Mouse (Mus musculus): Measurements from ENCODE around the gene Sgf29. TPM values are rescaled to one million over a fixed set of nuclear protein-coding genes. Genes with fewer than 3 reads are reported as not detected.

Sgf29 gene
- total RNA-seq, 2 experiments from 2014 or later: 25.9 to 27.2 TPM

GRCm38 (mm10) chr7:126701559-126702357 lies 52.6 kb downstream of the Sgf29 start:
- intact Hi-C loops (cut with DNase I): loop anchor here (2.0 to 5.0 kb wide), 3 partner anchors 46 to 219 kb away; no protein-coding TSS in a partner anchor
- no peak for DNase-seq (ENCODE audit: low spot score)

- intact Hi-C loops (cut with DNase I): loop anchor here (5.0 kb wide), 2 partner anchors 45 to 220 kb away; no protein-coding TSS in a partner anchor
- DNase-seq (ENCODE audit: low spot score): no peak
Observed at GRCm38 (mm10) chr7:126702358-126702757, 53.2 kb downstream of the Sgf29 start.

- DNase-seq (ENCODE audit: low spot score): no peak
- intact Hi-C loops (cut with DNase I): loop anchor here (5.0 kb wide), 2 partner anchors 44 to 221 kb away; no protein-coding TSS in a partner anchor
Observed at GRCm38 (mm10) chr7:126702861-126703756, 54.0 kb downstream of the Sgf29 start.

GRCm38 (mm10) chr7:126703757-126704077 lies 54.6 kb downstream of the Sgf29 start:
- DNase-seq (ENCODE audit: low spot score): no peak
- intact Hi-C loops (cut with DNase I): loop anchor here (5.0 kb wide), 2 partner anchors 44 to 221 kb away; no protein-coding TSS in a partner anchor

- no peak for DNase-seq (ENCODE audit: low spot score)
- intact Hi-C loops (cut with DNase I): loop anchor here (5.0 kb wide), 2 partner anchors 43 to 222 kb away; no protein-coding TSS in a partner anchor
Observed at GRCm38 (mm10) chr7:126704121-126704980, 55.2 kb downstream of the Sgf29 start.

- intact Hi-C loops (cut with DNase I): no loop called here
- DNase-seq (ENCODE audit: low spot score): no peak
Observed at GRCm38 (mm10) chr7:126707442-126708174, 58.5 kb downstream of the Sgf29 start, which contains the start of gene Coro1a. TSS of gene Coro1a (minus strand) at chr7:126707787.

GRCm38 (mm10) chr7:126708175-126708952 lies 59.3 kb downstream of the Sgf29 start:
- DNase-seq (ENCODE audit: low spot score): no peak
- intact Hi-C loops (cut with DNase I): no loop called here

- DNase-seq (ENCODE audit: low spot score): no peak
- intact Hi-C loops (cut with DNase I): no loop called here
Observed at GRCm38 (mm10) chr7:126710266-126710665, 61.2 kb downstream of the Sgf29 start.

- intact Hi-C loops (cut with DNase I): no loop called here
- DNase-seq (ENCODE audit: low spot score): no peak
Observed at GRCm38 (mm10) chr7:126711910-126712309, 62.8 kb downstream of the Sgf29 start.

GRCm38 (mm10) chr7:126715679-126716078 lies 66.6 kb downstream of the Sgf29 start:
- no peak for DNase-seq (ENCODE audit: low spot score)
- intact Hi-C loops (cut with DNase I): no loop called here

GRCm38 (mm10) chr7:126717566-126717965 lies 68.5 kb downstream of the Sgf29 start:
- DNase-seq (ENCODE audit: low spot score): no peak
- intact Hi-C loops (cut with DNase I): no loop called here

GRCm38 (mm10) chr7:126718787-126719337 lies 69.8 kb downstream of the Sgf29 start:
- intact Hi-C loops (cut with DNase I): no loop called here
- no peak for DNase-seq (ENCODE audit: low spot score)

- no peak for DNase-seq (ENCODE audit: low spot score)
- intact Hi-C loops (cut with DNase I): no loop called here
Observed at GRCm38 (mm10) chr7:126721635-126722034, 72.5 kb downstream of the Sgf29 start.

Other genes starting within 250 kb of the Sgf29 start
- gene Cd19, start 234.4 kb upstream of the Sgf29 start, total RNA-seq (2021): 1 to 10 TPM in 1 of 2 experiments, under 1 TPM in 1; 0.70 to 1.4 TPM
- gene Rabep2, start 220.6 kb upstream of the Sgf29 start, total RNA-seq (2021): 1 to 10 TPM; 4.6 to 4.9 TPM
- 1 to 10 TPM in 1 of 2 experiments, under 1 TPM in 1; 0.88 to 1.2 TPM for gene Atp2a1, start 186.2 kb upstream of the Sgf29 start, total RNA-seq (2021)
- 10 to 100 TPM; 40.2 to 43.2 TPM for gene Sh2b1, start 173.9 kb upstream of the Sgf29 start, total RNA-seq (2021)
- gene Tufm, start 161.9 kb upstream of the Sgf29 start, total RNA-seq (2021): 100 to 1,000 TPM; 326 to 329 TPM
- gene Atxn2l, start 145.9 kb upstream of the Sgf29 start, total RNA-seq (2021): 10 to 100 TPM; 37.0 to 41.7 TPM
- gene Eif3c, start 82.9 kb upstream of the Sgf29 start, total RNA-seq (2021): 100 to 1,000 TPM; 130 to 139 TPM
- gene Apobr, start 64.4 kb upstream of the Sgf29 start, total RNA-seq (2021): under 1 TPM; 0.28 to 0.86 TPM
- gene Cln3, start 63.5 kb upstream of the Sgf29 start, total RNA-seq (2021): 10 to 100 TPM; 11.3 to 13.6 TPM
- not detected for gene Il27, start 54.4 kb upstream of the Sgf29 start, total RNA-seq (2021)
- 1 to 10 TPM; 7.7 to 9.4 TPM for gene Nupr1, start 18.4 kb upstream of the Sgf29 start, total RNA-seq (2021)
- gene Sult1a1, start 27.1 kb downstream of the Sgf29 start, total RNA-seq (2021): 10 to 100 TPM; 28.5 to 32.3 TPM
- 10 to 100 TPM; 43.0 to 49.7 TPM for gene Bola2, start 46.1 kb downstream of the Sgf29 start, total RNA-seq (2021)
- gene Slx1b, start 46.5 kb downstream of the Sgf29 start, total RNA-seq (2021): 1 to 10 TPM; 4.3 to 4.5 TPM
- gene Coro1a, start 58.5 kb downstream of the Sgf29 start, total RNA-seq (2021): 10 to 100 TPM; 10.6 to 10.8 TPM
- gene Mapk3, start 110.3 kb downstream of the Sgf29 start, total RNA-seq (2021): 10 to 100 TPM; 56.5 to 59.8 TPM
- 1 to 10 TPM; 1.6 to 2.1 TPM for gene Gdpd3, start 117.0 kb downstream of the Sgf29 start, total RNA-seq (2021)
- 10 to 100 TPM; 63.7 to 74.0 TPM for gene Ypel3, start 127.6 kb downstream of the Sgf29 start, total RNA-seq (2021)
- gene Tbx6, start 132.2 kb downstream of the Sgf29 start, total RNA-seq (2021): under 1 TPM; 0.34 to 0.70 TPM
- 10 to 100 TPM; 32.7 to 33.1 TPM for gene Ppp4c, start 143.2 kb downstream of the Sgf29 start, total RNA-seq (2021)
- 10 to 100 TPM in 1 of 2 experiments, 1 to 10 TPM in 1; 8.9 to 10.4 TPM for gene Fam57b, start 148.4 kb downstream of the Sgf29 start, total RNA-seq (2021)
- not detected for gene 4930451I11Rik, start 182.3 kb downstream of the Sgf29 start, total RNA-seq (2021)
- gene Doc2a, start 198.1 kb downstream of the Sgf29 start, total RNA-seq (2021): not detected
- gene Hirip3, start 212.7 kb downstream of the Sgf29 start, total RNA-seq (2021): 1 to 10 TPM; 5.1 to 5.5 TPM
- 10 to 100 TPM; 17.7 to 18.9 TPM for gene Ino80e, start 213.1 kb downstream of the Sgf29 start, total RNA-seq (2021)
- gene Taok2, start 235.4 kb downstream of the Sgf29 start, total RNA-seq (2021): 10 to 100 TPM; 43.6 to 44.6 TPM